Mouse (Mus musculus): ENCODE measurements at regions not wholly inside any gene's neighbourhood (a gene's known extent, or its start where the extent isn't known, plus 50 kb on each side); places are given as distances from the start of the nearest gene placed in this dataset.
"Not testable (repeated sequence)": the region's sequence is repeated elsewhere in the genome, so short reads cannot be mapped to it uniquely, and the experiment has no call there.

GRCm38 (mm10) chr1:13042326-13042725, 1628.4 kb downstream of the A830018L16Rik start:
- ATAC-seq (ENCODE audit: low read depth) (no peak), DNase-seq (no peak)
- Histone ChIP-seq H3K4me1 (replicated peaks) (no peaks in the 10 kb centered on the region), H3K4me2 (no peak overlapping the region), H3K9ac (no peak overlapping the region), H3K36me3 (no peaks in the 10 kb centered on the region), H3K27ac (no peak overlapping the region), H3K4me3 (replicated peaks) (no peak overlapping the region), H3K9me3 (replicated peaks) (no peaks in the 10 kb centered on the region), H3K27me3 (no peaks in the 10 kb centered on the region)

GRCm38 (mm10) chr1:13050140-13050775, 1636.4 kb downstream of the A830018L16Rik start:
- Histone ChIP-seq H3K36me3 (no peaks in the 10 kb centered on the region), H3K27me3 (no peaks in the 10 kb centered on the region; the same call in 1 of the 2 replicates), H3K4me3 (replicated peaks) (no peak overlapping the region), H3K27ac (no peak overlapping the region), H3K9ac (no peak overlapping the region), H3K4me1 (replicated peaks) (no peaks in the 10 kb centered on the region), H3K4me2 (no peak overlapping the region), H3K9me3 (replicated peaks) (no peaks in the 10 kb centered on the region)
- ATAC-seq (ENCODE audit: low read depth) (no peak), DNase-seq (no peak)
- 18% methylated on average over 17 of the region's 17 CpGs for WGBS (ENCODE audit: insufficient replicate concordance)

- not testable (repeated sequence) for H3K36me3 ChIP-seq; H3K4me2 ChIP-seq; ATAC-seq (ENCODE audit: low read depth); H3K27me3 ChIP-seq; H3K4me1 ChIP-seq (replicated peaks); DNase-seq; H3K27ac ChIP-seq; H3K9me3 ChIP-seq (replicated peaks); H3K9ac ChIP-seq; H3K4me3 ChIP-seq (replicated peaks)
- 59% methylated on average over 13 of the region's 13 CpGs for WGBS (ENCODE audit: insufficient replicate concordance)
Observed at GRCm38 (mm10) chr1:13051433-13052066, 1637.6 kb downstream of the A830018L16Rik start.

- WGBS (ENCODE audit: insufficient replicate concordance) = 9% methylated on average over 7 of the region's 7 CpGs
- H3K4me2 ChIP-seq = peak overlapping the region; percentile 27; the same call in 1 of the 2 replicates
- H3K9me3 ChIP-seq (replicated peaks) = no peaks in the 10 kb centered on the region
- no peak overlapping the region for H3K9ac ChIP-seq
- no peaks in the 10 kb centered on the region; the same call in 1 of the 2 replicates for H3K27me3 ChIP-seq
- no peak overlapping the region for H3K27ac ChIP-seq
- no peak overlapping the region for H3K4me3 ChIP-seq (replicated peaks)
- DNase-seq (no peak), ATAC-seq (ENCODE audit: low read depth) (no peak)
- H3K4me1 ChIP-seq (replicated peaks) = no peaks in the 10 kb centered on the region
- H3K36me3 ChIP-seq = no peaks in the 10 kb centered on the region
Observed at GRCm38 (mm10) chr1:13052067-13052460, 1638.2 kb downstream of the A830018L16Rik start.

- Histone ChIP-seq H3K4me2 (no peak overlapping the region), H3K27ac (no peak overlapping the region), H3K27me3 (no peaks in the 10 kb centered on the region; the same call in 1 of the 2 replicates), H3K36me3 (no peaks in the 10 kb centered on the region), H3K9me3 (replicated peaks) (no peaks in the 10 kb centered on the region), H3K4me1 (replicated peaks) (no peaks in the 10 kb centered on the region), H3K4me3 (replicated peaks) (no peak overlapping the region), H3K9ac (no peak overlapping the region)
- 33% methylated on average over 14 of the region's 14 CpGs for WGBS (ENCODE audit: insufficient replicate concordance)
- DNase-seq = no peak
- no peak for ATAC-seq (ENCODE audit: low read depth)
Observed at GRCm38 (mm10) chr1:13057741-13058140, 1643.8 kb downstream of the A830018L16Rik start.

GRCm38 (mm10) chr1:13059616-13060320, 1645.9 kb downstream of the A830018L16Rik start:
- H3K4me2 ChIP-seq = no peak overlapping the region
- H3K27ac ChIP-seq = no peak overlapping the region
- H3K27me3 ChIP-seq = no peaks in the 10 kb centered on the region
- no peak overlapping the region for H3K9ac ChIP-seq
- H3K9me3 ChIP-seq (replicated peaks) = no peaks in the 10 kb centered on the region
- WGBS (ENCODE audit: insufficient replicate concordance) = 57% methylated on average over 6 of the region's 6 CpGs
- no peaks in the 10 kb centered on the region for H3K36me3 ChIP-seq
- no peaks in the 10 kb centered on the region for H3K4me1 ChIP-seq (replicated peaks)
- no peak for DNase-seq
- no peak overlapping the region for H3K4me3 ChIP-seq (replicated peaks)
- no peak for ATAC-seq (ENCODE audit: low read depth)

Data from liver, embryonic 13.5 days (tissue).